Mouse (Mus musculus) heart, adult 2 months (tissue): ENCODE results near the gene Rabl6. TPM values are rescaled to one million over a fixed set of nuclear protein-coding genes. Genes with fewer than 3 reads are reported as not detected.
A peak's percentile ranks its signal among the peaks of the same experiment; 100 is the strongest.

Experiments
- DNase-seq, 2 experiments: peaks; one replicate each; pipeline ENCODE4 v3.0.0; 2021
- H3K27ac ChIP-seq: fragments of 200-600 bp; 2 replicates; pipeline ENCODE4 v1.8.1; 2022
- H3K27me3 ChIP-seq: fragments of 200-500 bp; 2 replicates; pipeline ENCODE4 v1.6.1; 2012; ENCODE audit warnings: mild to moderate bottlenecking, low read length, inconsistent platforms, mixed read lengths; ENCODE audit not compliant: control insufficient read depth, insufficient read depth
- H3K36me3 ChIP-seq: fragments of 200-500 bp; 2 replicates; pipeline ENCODE4 v1.6.1; 2012; ENCODE audit warnings: low read length, inconsistent platforms; ENCODE audit not compliant: control insufficient read depth, insufficient read depth
- H3K4me1 ChIP-seq: fragments of 200-500 bp; 2 replicates; pipeline ENCODE4 v1.6.1; 2011; ENCODE audit warnings: low read length; ENCODE audit not compliant: control insufficient read depth, insufficient read depth
- H3K4me3 ChIP-seq: fragments of 200-600 bp; 2 replicates; pipeline ENCODE4 v1.8.1; 2022
- H3K79me2 ChIP-seq: fragments of 200-500 bp; replicated peaks from 2 replicates; pipeline ENCODE4 v1.6.1; 2012; ENCODE audit warnings: mild to moderate bottlenecking, inconsistent platforms, low read length, moderate library complexity, mixed read lengths; ENCODE audit not compliant: control insufficient read depth, insufficient read depth
- H3K9ac ChIP-seq: fragments of 200-500 bp; 2 replicates; pipeline ENCODE4 v1.6.1; 2012; ENCODE audit warnings: low read depth, mild to moderate bottlenecking, control low read depth, inconsistent platforms, low read length, mixed read lengths
- CTCF ChIP-seq: fragments of 200-600 bp; IDR thresholded peaks from 2 replicates; pipeline ENCODE4 v1.8.1; 2022; ENCODE audit warnings: antibody characterized with exemption, mild to moderate bottlenecking, moderate library complexity
- EP300 ChIP-seq: fragments of 200-500 bp; IDR thresholded peaks from 2 replicates; pipeline ENCODE4 v1.6.1; 2011; ENCODE audit warnings: low read depth, low read length, control low read depth; ENCODE audit not compliant: insufficient read depth
- POLR2A ChIP-seq: fragments of 200-500 bp; IDR thresholded peaks from 2 replicates; pipeline ENCODE4 v1.6.1; 2011; ENCODE audit warnings: mild to moderate bottlenecking, low read depth, low read length, control low read depth; ENCODE audit not compliant: insufficient read depth
- whole genome bisulfite sequencing: fragments of 180-500 bp; shearing (Covaris S2); methylation state at CpG from one replicate; pipeline ENCODE4 v1.1.7; 2018; 5-methylcytosine and 5-hydroxymethylcytosine counted together
- intact Hi-C: fragments of 180-260 bp; cut with DNase I; formaldehyde crosslinking; loops from one replicate; pipeline ENCODE4 v1.15.1; 2025
- polyA plus RNA-seq: library from polyadenylated mRNA; depleted of rRNA; stranded (reverse); fragments of >200 nt; gene quantifications from 2 replicates; pipeline ENCODE4 v1.2.3, GENCODE M21; 2012
- total RNA-seq, 2 experiments: library from RNA; stranded (reverse); gene quantifications; 2 replicates each; pipeline ENCODE4 v1.2.3; 2021

Rabl6 gene
- total and polyA plus RNA-seq, 3 experiments = 48.8 to 65.3 (median 61.2) TPM

GRCm38 (mm10) chr2:25576028-25576850 lies 32.1 kb downstream of the Rabl6 start:
- H3K79me2 ChIP-seq = no peaks in the 10 kb centered on the region
- peaks cover 27% of the 10 kb centered on the region for H3K27me3 ChIP-seq
- no peak for DNase-seq
- intact Hi-C loops = no loop called here
- peaks cover 5% of the 10 kb centered on the region for H3K4me1 ChIP-seq
- no peak for TF ChIP-seq POLR2A
- TF ChIP-seq EP300 = no peak
- TF ChIP-seq CTCF = no peak
- 84% methylated on average over 16 of the region's 16 CpGs for whole genome bisulfite sequencing
- H3K9ac ChIP-seq = 0 out of 2 replicates have a peak overlapping the region, but pooled peaks have one; percentile 77
- no peak overlapping the region for H3K4me3 ChIP-seq
- no peaks in the 10 kb centered on the region for H3K36me3 ChIP-seq
- H3K27ac ChIP-seq = no peak overlapping the region; the same call in 1 of the 2 replicates

GRCm38 (mm10) chr2:25575432-25576027 lies 32.8 kb downstream of the Rabl6 start:
- WGBS = 5% methylated on average over 21 of the region's 21 CpGs
- intact Hi-C loops = no loop called here
- peaks cover 27% of the 10 kb centered on the region for H3K27me3 ChIP-seq
- peaks cover 4% of the 10 kb centered on the region for H3K4me1 ChIP-seq
- H3K36me3 ChIP-seq = no peaks in the 10 kb centered on the region
- no peaks in the 10 kb centered on the region for H3K79me2 ChIP-seq
- peak; percentile 57 to 60 for DNase-seq
- TF ChIP-seq EP300 (no peak), CTCF (no peak), POLR2A (no peak)
- H3K9ac ChIP-seq = peak overlapping the region; percentile 77
- peak overlapping the region; percentile 88 for H3K4me3 ChIP-seq
- peak overlapping the region; percentile 98 for H3K27ac ChIP-seq

- Histone ChIP-seq H3K27ac (peak within 1 kb of the TSS; percentile 98), H3K36me3 (no peaks in the 10 kb centered on the region), H3K79me2 (no peaks in the 10 kb centered on the region), H3K4me3 (peak within 1 kb of the TSS; percentile 88), H3K27me3 (peaks cover 25% of the 10 kb centered on the region), H3K9ac (peak within 1 kb of the TSS; percentile 88), H3K4me1 (peaks cover 1% of the 10 kb centered on the region)
- WGBS = 1% methylated on average over 43 of the region's 45 CpGs
- TF ChIP-seq EP300 = peak; percentile 41; the same call in 1 of the 2 replicates
- TF ChIP-seq POLR2A = peak; percentile 81
- TF ChIP-seq CTCF = no peak
- peak; percentile 97 to 98 for DNase-seq
- intact Hi-C loops = no loop called here
These were observed 33.5 kb downstream of the Rabl6 start, which contains the start of the genes Mamdc4 and Phpt1 for GRCm38 (mm10) chr2:25574579-25575431. Mamdc4 (minus strand) TSS chr2:25574845. Phpt1 (minus strand) TSS chr2:25575224.

- 11% methylated on average over 11 of the region's 11 CpGs for WGBS
- DNase-seq = peak in 1 of 2 experiments; percentile 31
These were observed 34.2 kb downstream of the Rabl6 start for GRCm38 (mm10) chr2:25574136-25574535.

GRCm38 (mm10) chr2:25573068-25573467 lies 35.3 kb downstream of the Rabl6 start:
- no peaks in the 10 kb centered on the region for H3K79me2 ChIP-seq
- 84% methylated on average over 2 of the region's 2 CpGs for WGBS
- H3K27me3 ChIP-seq = peaks cover 10% of the 10 kb centered on the region
- H3K4me1 ChIP-seq = peaks cover 1% of the 10 kb centered on the region
- no peaks in the 10 kb centered on the region for H3K36me3 ChIP-seq
- TF ChIP-seq EP300 (no peak), CTCF (no peak), POLR2A (no peak)
- intact Hi-C loops = no loop called here
- H3K4me3 ChIP-seq = no peak overlapping the region
- H3K27ac ChIP-seq = no peak overlapping the region
- peak in 1 of 2 experiments; percentile 15 for DNase-seq
- H3K9ac ChIP-seq = no peak overlapping the region

More at GRCm38 (mm10) chr2:25574136-25574535, 34.2 kb downstream of the Rabl6 start:
- peaks cover 1% of the 10 kb centered on the region for H3K4me1 ChIP-seq
- peak overlapping the region; percentile 88 for H3K9ac ChIP-seq
- H3K27ac ChIP-seq = peak overlapping the region; percentile 98
- intact Hi-C loops = no loop called here
- H3K4me3 ChIP-seq = peak overlapping the region; percentile 88
- peaks cover 19% of the 10 kb centered on the region for H3K27me3 ChIP-seq
- no peaks in the 10 kb centered on the region for H3K79me2 ChIP-seq
- no peaks in the 10 kb centered on the region for H3K36me3 ChIP-seq
- TF ChIP-seq POLR2A = no peak
